Mouse (Mus musculus) neutrophil, adult 59 days (primary cell): ENCODE data around the gene Slc39a9. TPM values are rescaled to one million over a fixed set of nuclear protein-coding genes. Genes with fewer than 3 reads are reported as not detected.

Experiments used
- total RNA-seq, 2 experiments: library from RNA; stranded (reverse); gene quantifications; 1 replicate in 1 of 2; 2 replicates in 1 of 2; pipeline ENCODE4 v1.2.4; 2023

Slc39a9 gene
- total RNA-seq = 10 to 100 TPM; 15.7 to 18.0 TPM

DNA sequence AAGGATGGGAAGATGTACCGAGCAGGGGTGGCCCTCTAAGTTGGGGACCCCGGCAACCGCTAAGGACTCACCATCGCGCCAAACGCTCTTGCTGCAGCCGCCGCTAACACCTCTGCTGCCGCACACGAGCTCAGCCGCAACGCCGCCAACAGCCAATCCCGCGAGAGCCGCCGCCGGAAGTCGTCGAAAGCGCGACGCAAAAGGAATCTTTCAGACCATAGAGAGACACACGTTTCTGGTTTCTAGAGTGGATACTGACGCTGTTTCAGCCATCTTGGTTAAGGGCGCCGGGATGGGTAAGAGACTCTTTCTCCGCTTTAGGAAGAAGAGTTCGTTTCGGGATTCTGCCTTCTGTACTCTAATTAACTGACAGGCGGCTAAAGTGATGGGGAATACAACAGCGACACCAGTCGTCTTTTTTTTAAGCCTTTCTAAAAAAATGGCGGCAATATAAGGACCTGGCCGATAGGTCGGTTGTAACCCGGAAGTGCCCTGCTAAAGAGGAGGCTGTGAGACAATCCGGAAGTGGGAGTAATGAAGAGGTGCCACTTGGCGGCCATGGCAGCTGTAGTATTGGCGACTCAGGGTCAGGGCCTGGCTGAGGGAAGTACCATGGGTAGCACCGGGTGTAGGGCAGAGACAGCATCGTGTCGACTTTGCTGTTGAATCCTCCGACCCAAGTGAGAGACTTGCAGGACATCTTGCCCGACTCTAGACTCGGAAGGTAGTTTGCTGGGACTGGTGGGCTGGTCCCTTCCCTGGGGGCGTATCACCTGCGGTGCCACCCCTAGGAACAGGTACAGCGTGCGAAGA lies at the start of gene Slc39a9, which contains the start of gene Erh:
TSS of gene Slc39a9 (plus strand) at position 191 of the 813 bp plus-strand sequence.
TSS of gene Erh (minus strand) at position 649 of the 813 bp plus-strand sequence.

GRCm38 (mm10) chr12:80692269-80692972 lies 48.7 kb downstream of the Slc39a9 start, which contains the start of gene Plekhd1:
Plekhd1 (plus strand) TSS chr12:80692591.

Other genes with a start within 250 kb of the Slc39a9 start
- 10 to 100 TPM; 29.0 to 29.2 TPM for gene Dcaf5, start 207.3 kb upstream of the Slc39a9 start, total RNA-seq
- 10 to 100 TPM in 1 of 2 experiments, 1 to 10 TPM in 1; 9.4 to 11.2 TPM for gene Exd2, start 180.8 kb upstream of the Slc39a9 start, total RNA-seq
- not detected for gene Galnt16, start 125.6 kb upstream of the Slc39a9 start, total RNA-seq
- gene Erh, start 458 bp downstream of the Slc39a9 start, total RNA-seq = 10 to 100 TPM; 24.2 to 28.9 TPM
- gene Plekhd1, start 48.7 kb downstream of the Slc39a9 start, total RNA-seq = under 1 TPM in 1 of 2 experiments, not detected in 1; 0.18 TPM
- gene Ccdc177, start 116.8 kb downstream of the Slc39a9 start, total RNA-seq = not detected
- gene Susd6, start 146.6 kb downstream of the Slc39a9 start, total RNA-seq = 10 to 100 TPM; 79.1 to 81.9 TPM